Mouse (Mus musculus) kidney, adult 9 months (tissue): ENCODE results near the gene Cpz.

Experiments
- DNase-seq: peaks from one replicate; pipeline ENCODE4 v3.0.0; 2022

The Cpz gene

DNA sequence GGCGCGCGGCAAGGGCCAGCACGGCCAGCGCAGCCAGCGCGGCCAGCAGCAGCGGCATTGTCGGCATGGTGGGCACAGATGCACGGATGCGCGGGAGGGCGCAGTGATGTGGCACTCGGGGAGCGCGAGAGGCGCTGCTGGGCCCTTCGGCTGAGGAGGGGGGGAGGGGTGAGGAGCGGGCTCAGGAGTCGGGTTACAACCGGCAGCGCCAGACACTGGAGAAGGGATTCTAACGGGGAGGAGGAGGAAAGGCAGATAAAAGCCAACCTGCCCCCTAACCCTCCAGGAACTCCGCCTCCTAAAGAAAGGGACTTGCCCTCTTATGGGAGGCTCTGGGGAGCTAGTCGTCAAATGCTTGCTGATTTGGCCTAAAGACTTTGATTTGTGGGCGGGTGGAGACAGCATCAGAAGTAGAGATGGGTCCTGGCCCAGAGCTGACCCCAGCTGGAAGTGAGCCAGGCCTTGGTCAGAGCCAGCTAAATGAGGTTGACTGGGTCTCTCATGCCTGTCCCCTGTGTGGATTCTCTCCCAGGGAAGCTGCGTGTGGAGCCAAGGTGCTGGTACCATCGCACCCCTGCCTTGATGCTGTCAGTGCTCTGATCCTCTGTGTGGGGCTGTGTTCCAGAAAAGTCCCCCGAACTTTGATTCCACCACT lies at the start of gene Cpz:
Gene Cpz (minus strand): TSS at position 230 of the 655 bp plus-strand sequence.
- DNase-seq = no peak

GRCm38 (mm10) chr5:35574653-35575599 lies 49.4 kb upstream of the Cpz start, which contains the start of gene Trmt44:
Gene Trmt44, minus strand, starts transcription at chr5:35575070.
- DNase-seq = peak; percentile 95

DNA sequence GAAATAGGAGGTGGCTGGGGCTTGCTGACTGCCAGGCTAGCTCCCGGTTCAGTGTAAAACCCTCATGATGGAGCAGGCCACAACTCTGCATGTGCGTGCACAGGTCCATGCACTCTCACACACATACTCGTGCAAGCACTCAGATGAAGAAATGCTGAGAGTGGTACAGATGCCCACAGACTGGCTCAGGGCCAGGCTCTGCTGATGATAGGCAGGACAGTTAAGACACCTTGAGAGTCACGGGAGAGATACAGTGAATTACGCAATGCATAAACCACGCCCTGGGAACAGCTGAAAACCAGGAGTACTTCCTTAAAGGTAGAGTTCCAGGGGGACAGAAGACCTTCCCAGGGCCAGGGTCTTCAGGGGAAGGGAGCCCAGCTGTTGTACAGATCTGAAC lies 46.0 kb upstream of the Cpz start:
- no peak for DNase-seq

GRCm38 (mm10) chr5:35566632-35567031 lies 41.1 kb upstream of the Cpz start:
- DNase-seq = no peak

GRCm38 (mm10) chr5:35565217-35565616 lies 39.7 kb upstream of the Cpz start:
- DNase-seq = peak; percentile 82

GRCm38 (mm10) chr5:35563449-35563848 lies 38.0 kb upstream of the Cpz start:
- DNase-seq = peak; percentile 76

GRCm38 (mm10) chr5:35562616-35563015 lies 37.1 kb upstream of the Cpz start:
- DNase-seq = no peak

GRCm38 (mm10) chr5:35559447-35559846 lies 33.9 kb upstream of the Cpz start:
- no peak for DNase-seq

DNA sequence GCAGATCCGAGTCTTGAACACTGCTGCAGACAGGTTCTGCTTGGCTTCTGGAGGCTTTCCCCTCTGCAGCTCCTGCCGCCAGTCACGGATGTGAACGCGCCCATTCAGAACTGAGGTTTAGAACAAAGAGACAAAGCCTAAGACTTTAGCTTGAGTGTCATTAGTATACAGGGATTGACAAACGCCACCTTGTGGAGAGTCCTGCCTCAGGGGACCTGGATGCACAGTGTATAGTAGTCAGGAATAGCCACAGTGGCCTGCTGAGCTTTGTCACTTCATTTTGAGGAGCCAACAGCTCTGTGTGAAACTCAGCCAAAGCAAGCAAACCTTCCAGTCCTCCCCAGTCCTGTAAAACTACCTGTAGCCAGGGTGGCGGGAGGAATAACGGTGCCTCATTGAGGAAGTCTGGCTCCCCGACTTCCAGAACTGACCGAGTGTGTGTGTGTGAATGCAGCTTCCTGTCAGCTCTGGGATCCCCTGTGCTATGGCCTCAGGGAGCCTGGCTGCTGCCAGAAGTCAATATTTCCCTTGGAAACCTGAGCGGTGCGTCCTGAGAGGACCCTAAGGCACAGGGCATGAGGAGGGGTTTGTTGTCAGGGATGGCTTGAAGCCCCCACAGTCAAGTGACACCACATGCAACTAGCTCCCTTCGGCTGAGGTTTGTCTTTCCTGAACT lies 32.6 kb upstream of the Cpz start:
- no peak for DNase-seq

DNA sequence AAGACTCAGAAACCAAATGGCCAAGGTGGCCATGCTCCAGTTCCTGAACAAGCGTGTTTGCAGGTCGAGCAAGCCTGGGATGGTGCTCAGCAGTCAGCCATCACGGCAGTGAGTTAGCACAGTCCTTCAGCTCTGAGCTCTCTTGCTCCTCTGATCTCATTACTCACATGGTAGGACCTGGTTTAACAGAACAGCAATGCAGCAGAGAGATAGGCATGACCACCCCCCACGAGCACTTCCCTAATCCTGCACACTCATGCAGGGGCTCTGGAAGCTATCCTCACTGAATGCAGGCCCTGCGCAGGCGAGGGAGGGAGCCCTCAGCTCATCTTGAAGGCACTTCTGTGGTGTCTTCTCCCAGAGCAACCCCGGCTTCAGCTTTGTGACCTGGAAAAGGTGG lies 30.9 kb upstream of the Cpz start:
- no peak for DNase-seq

DNA sequence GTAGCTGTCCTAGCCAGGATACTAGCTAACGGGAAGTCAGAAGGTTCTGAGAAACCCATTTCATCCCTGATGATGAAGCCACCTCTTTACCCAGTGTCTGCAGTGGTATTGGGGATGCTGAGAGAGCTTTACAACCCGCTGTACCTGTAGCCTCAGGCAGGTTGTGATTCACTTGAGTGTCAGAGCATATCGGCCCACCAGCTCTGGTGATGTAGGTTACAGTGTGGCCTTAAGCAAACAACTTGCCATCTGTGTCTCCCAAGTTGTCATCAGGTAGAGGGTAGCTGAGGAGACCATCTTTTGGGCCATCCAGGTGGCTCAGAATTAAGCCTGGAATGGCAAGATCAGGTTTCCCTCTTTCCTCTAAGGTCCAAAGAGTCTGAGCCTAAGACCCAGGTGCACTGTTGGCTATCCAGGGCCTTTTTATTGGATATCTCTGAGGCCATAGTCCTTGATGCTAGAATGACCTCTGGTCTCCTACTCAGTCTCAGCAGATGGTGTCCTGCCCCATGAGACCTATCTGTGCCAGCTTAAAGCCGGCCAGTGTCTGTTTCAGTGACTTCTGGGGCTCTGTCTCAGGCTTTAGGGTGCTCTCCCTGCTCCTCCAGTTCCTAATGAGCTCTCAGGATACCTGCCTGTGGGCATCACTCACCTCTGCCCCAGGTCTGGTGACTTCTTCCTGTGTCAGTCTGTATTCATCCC lies 27.5 kb upstream of the Cpz start:
- no peak for DNase-seq

DNA sequence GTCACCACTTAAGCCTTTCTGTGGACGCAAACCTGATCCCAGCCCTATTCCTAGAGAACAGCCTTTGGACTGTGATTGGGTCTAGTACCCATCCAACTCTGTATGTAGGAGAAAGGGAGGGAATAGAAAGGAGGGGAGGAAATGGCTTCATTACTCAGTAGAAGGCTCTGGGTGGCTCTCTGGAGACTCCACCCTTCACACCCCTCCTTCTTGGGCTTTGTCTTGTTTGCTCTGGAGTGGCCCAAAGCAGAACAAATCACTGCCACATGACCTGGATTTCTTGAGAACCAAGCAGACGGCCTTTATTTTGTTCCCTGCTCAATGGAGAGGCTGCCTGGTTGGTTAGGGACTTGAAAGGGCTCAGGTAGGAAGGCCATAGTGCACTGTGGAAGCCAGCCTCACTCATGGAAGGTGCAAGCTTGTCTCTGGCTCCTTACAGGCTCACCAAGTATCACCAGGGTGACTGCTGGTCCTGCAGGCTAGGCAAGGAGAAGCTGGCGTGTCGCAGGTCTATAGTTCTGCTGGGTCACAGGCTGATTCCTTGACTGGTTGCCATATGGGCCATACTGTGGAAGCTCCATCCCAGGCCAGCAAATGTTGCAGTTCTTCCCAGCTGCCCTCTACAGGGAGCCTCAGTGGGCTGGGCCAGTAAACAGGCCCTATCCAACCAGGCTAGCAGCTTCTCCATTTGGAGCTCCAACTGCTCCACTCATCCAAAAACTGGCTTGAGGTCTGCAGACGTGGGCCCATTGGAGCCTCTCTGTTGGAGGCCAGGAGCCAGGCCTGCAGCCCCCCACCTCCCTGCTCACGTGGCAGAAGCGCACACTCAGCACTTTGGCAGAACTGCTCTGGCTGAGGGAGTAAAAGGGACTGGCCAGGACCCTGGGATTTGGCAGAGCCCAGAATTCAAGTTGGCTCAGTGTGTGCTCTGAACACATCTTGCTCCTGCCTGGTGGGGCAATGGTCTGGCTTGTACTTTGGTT lies 26.6 kb upstream of the Cpz start:
- DNase-seq = no peak

DNA sequence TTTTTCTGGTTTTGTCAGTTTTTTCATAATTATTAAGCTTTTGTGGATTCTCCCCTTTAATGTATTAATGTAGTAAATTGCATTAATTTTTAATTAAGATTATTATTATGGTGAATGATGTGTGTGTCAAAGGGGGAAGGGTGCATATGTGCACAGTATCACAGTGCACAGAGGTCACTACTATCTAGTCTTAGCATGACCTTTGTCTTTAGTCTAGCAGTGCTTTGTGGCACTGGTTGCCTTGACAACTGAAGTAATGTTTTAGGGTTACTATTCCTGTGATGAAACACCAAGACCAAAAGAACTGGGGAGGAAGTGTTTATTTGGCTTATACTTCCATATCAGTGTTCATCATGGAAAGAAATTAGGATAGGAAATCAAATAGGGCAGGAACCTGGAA lies 20.6 kb upstream of the Cpz start:
- no peak for DNase-seq

DNA sequence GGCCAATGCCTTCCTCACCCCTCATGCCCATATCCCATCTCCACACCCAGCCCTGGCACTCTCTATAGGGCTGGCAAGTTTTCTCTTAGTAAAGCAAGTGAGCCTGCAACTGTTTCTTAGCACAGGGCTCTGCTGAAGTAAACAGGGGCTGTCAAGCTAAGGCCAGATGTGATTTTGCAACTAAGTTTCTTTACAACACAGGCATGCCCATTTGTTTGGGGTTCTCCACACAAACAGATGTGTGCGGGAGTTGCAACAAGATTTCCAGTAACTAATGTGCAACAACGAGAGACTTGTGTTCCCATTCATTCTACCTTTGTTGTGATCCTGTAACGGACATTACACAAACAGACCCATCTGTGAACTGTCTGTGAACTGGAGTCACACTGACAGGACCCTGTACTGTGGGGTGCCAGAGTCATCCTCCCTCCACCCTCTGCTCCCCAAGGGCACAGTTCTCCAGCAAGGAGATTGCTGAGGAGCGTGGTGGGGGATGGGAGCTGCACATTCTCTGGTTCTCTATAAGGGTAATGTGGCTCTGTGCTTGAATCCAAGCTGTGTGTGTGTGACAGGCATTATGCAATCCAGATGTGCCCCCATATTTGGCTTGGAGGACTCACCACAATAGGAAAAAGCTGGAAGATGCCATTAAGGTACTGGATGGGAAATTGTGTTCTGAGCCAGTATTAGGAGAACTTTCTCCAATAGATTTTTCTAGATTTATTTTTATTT lies 15.7 kb upstream of the Cpz start:
- DNase-seq = no peak

DNA sequence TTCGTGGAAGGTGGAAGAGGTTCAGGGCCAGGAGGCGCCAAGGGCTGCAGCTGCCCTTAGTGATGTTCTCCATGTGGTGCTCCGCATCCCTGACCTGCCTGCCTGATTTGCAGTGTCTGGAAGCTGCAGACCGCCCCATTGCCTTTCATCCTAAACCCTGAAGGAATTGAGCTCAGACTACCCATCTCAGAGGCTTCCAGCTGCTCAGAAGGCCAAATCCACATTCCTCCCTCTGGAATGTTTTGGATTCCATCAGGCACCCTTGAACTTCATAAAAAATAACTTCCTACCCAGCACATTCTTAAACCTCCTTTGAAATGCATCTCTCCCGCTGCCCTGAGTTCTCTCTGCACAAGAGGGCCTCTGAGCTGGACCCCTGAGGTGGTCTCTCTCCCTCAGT lies 15.1 kb upstream of the Cpz start:
- DNase-seq = no peak

DNA sequence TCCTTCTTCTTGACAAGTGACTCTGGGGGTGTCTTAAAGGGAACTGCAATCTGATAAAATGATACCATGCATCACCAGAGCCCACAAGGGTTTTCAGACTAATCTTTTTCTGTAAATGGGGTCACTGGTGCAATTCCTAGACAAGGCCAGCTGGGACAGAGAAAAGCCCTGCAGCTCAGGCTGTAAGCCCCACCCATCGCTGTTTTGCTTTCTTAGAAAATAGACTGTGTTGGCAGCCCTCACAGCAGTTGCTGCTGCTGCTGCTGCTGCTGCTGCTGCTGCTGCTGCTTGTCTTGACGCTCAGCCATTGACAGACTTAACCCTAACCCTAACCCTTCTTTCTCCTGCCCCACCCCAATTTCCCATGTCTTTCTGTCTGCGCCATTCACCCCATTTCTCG lies 14.1 kb upstream of the Cpz start:
- DNase-seq = no peak

DNA sequence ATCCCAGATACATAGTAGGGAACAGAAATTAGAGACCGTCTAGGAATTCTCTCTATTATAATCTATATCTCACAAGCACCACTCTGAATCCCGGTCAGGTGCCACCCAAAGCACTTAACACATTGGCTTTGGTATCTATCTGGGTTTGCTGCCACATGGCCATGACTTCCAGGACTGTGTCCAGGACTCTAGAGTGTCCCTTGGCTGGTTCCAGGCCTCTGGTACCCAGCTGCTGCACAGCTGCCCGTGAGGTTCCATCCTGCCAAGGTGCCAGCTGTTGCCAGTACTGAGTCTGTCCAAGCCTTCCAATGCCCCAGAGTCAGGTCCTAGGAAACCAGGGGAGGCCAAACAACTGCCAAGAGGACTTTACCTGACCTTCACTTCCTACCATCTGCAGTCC lies 12.5 kb upstream of the Cpz start:
- DNase-seq = no peak

GRCm38 (mm10) chr5:35537474-35537873 lies 12.0 kb upstream of the Cpz start:
- no peak for DNase-seq

DNA sequence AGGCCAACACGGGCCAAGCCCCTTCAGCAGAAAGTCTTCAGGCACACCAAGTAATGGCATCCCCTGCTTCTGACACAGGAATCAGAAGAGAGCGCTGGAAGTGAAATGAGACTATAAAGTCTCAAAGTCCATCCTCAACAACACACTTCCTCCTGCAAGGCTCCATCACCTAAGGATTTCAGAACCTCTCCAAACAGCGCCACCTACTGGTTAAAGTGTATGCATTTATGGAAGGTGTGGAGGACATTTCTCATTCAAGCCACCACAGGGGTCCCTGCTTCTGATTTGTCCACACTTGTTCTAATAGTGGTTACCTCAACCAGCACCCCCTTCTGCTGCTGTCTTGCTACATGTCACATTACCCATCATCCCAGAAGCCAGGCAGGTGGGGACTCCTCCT lies 10.8 kb upstream of the Cpz start:
- no peak for DNase-seq

DNA sequence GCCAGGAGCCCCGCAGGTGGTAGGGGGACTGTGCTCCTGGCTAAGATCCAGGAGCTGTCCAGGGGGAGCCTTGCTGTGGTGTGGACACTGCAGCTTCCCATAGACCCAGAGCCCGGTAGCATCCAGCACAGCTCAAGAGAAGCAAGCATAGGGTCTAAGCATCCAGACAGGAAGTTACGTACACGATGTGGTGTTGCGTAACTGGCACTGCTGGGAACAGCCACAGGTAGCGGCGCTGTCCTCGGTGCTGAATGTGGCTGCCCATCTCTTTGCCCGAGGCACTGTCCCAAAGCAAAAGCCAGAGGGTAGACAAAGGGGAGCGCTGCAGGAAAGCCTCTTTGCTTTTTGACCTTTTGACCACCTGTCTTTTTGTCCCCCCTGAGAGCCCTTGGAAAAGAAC lies 6.1 kb upstream of the Cpz start:
- DNase-seq = peak; percentile 17

GRCm38 (mm10) chr5:35530442-35530841 lies 4.9 kb upstream of the Cpz start:
- DNase-seq = peak; percentile 28
